Mouse (Mus musculus) brain, embryonic 14.5 days (tissue): Measurements from ENCODE around the gene Dbnl.

ENCODE experiments used
- CTCF ChIP-seq: fragments of 200-500 bp; IDR thresholded peaks from 2 replicates; pipeline ENCODE4 v1.5.1; 2012; ENCODE audit warnings: inconsistent platforms, mild to moderate bottlenecking, moderate library complexity, borderline replicate concordance; ENCODE audit not compliant: insufficient read depth, insufficient read length; ENCODE audit errors: extremely low read depth
- POLR2A ChIP-seq: fragments of 200-500 bp; IDR thresholded peaks from 2 replicates; pipeline ENCODE4 v1.6.1; 2012; ENCODE audit warnings: mild to moderate bottlenecking, inconsistent platforms, borderline replicate concordance; ENCODE audit not compliant: poor library complexity, insufficient read depth, insufficient read length, severe bottlenecking; ENCODE audit errors: extremely low read depth

GRCm38 (mm10) chr11:5802457-5803217 lies 14.3 kb downstream of the Dbnl start:
- no peak for TF ChIP-seq CTCF
- no peak for TF ChIP-seq POLR2A
